Mouse (Mus musculus): ENCODE measurements around the gene Mapk10. TPM values are rescaled to one million over a fixed set of nuclear protein-coding genes. Genes with fewer than 3 reads are reported as not detected.

Gene Mapk10
- polyA plus RNA-seq, 1 experiment: not detected

DNA sequence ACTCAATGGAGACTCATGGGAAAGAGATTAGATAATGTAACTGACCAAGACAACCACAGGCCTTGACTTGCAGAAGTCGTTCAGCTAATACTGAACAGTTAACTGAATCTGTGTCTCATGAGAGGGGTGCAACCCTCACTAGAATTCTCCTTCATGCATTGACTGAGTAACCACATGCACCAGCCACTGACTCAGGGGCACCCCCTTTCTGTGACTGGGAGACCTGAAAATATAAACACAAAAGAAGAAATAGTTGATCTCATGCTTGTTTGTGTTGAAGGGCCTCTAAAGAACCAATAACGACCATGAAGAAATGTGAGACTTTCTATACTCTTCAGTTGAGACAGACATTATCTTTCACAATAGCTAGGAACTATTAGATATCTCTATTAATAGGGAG, 10.9 kb upstream of the Mapk10 start:
- H3K27ac ChIP-seq (ENCODE audit: insufficient read depth, low read length): no peak overlapping the region
- no peaks in the 10 kb centered on the region for H3K36me3 ChIP-seq (ENCODE audit: control insufficient read depth, insufficient read depth, low read length, poor library complexity, severe bottlenecking)
- no peaks in the 10 kb centered on the region for H3K4me1 ChIP-seq (ENCODE audit: control insufficient read depth, insufficient read depth, low read length)
- H3K9ac ChIP-seq (ENCODE audit: low read depth, poor library complexity, severe bottlenecking): no peak overlapping the region
- H3K27me3 ChIP-seq (ENCODE audit: control insufficient read depth, insufficient read depth, low read length, poor library complexity, severe bottlenecking): no peaks in the 10 kb centered on the region
- no peaks in the 10 kb centered on the region for H3K9me3 ChIP-seq (replicated peaks; ENCODE audit: control insufficient read depth, insufficient read depth, low read length, poor library complexity, severe bottlenecking)
- H3K4me3 ChIP-seq (ENCODE audit: low read depth, low read length): no peak overlapping the region
- TF ChIP-seq EP300 (IDR thresholded peaks at IDR 0.05; ENCODE audit: insufficient read depth, low read depth, low read length) (no peak), CTCF (IDR thresholded peaks at IDR 0.05; ENCODE audit: low read depth, low read length) (no peak), POLR2A (IDR thresholded peaks at IDR 0.05; ENCODE audit: insufficient read depth, low read length) (no peak)

DNA sequence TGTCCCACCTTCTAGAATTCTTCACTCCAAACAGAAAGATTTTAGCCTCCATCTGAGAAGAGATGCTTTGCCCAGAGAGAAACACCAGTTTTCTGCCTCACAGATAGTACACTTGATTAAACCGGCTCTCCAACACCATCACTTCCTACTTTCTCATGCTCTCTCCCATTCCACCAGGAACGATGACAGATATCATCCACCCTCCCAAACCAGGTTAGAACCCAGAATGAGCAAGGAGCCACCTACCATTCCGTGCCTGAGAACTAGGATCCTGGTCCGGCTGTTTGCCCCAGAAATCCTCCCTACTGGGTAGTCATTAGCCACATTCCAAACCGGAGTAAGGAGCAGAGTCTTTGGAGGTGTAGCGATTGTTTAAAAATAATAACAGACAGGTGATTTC, 490 bp downstream of the Mapk10 start:
- H3K9ac ChIP-seq (ENCODE audit: low read depth, poor library complexity, severe bottlenecking): no peak overlapping the region
- H3K27ac ChIP-seq (ENCODE audit: insufficient read depth, low read length): no peak overlapping the region
- no peaks in the 10 kb centered on the region for H3K9me3 ChIP-seq (replicated peaks; ENCODE audit: control insufficient read depth, insufficient read depth, low read length, poor library complexity, severe bottlenecking)
- no peak for TF ChIP-seq POLR2A (IDR thresholded peaks at IDR 0.05; ENCODE audit: insufficient read depth, low read length)
- TF ChIP-seq EP300 (IDR thresholded peaks at IDR 0.05; ENCODE audit: insufficient read depth, low read depth, low read length): no peak
- TF ChIP-seq CTCF (IDR thresholded peaks at IDR 0.05; ENCODE audit: low read depth, low read length): no peak
- H3K36me3 ChIP-seq (ENCODE audit: control insufficient read depth, insufficient read depth, low read length, poor library complexity, severe bottlenecking): no peaks in the 10 kb centered on the region
- no peaks in the 10 kb centered on the region for H3K27me3 ChIP-seq (ENCODE audit: control insufficient read depth, insufficient read depth, low read length, poor library complexity, severe bottlenecking)
- no peaks in the 10 kb centered on the region for H3K4me1 ChIP-seq (ENCODE audit: control insufficient read depth, insufficient read depth, low read length)
- no peak overlapping the region for H3K4me3 ChIP-seq (ENCODE audit: low read depth, low read length)

DNA sequence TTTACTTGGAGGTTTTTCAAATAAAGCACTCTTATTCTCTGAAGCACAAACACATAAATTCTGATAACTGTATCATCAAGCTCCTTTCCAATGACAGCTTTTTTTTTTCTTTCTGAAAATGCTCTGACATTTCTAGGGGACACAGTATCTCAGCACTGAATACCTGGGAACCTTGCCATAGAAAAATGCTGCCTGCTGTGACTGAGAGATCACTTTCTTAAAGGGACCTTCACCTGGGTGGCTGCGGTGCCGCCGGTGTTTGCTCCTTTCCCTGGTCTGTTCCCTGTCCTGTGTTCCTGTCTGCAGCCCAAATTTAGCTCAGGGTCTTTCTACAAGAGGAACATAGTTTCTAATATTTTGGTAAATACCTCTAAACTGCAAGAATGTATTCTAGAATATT, 1.1 kb downstream of the Mapk10 start:
- no peaks in the 10 kb centered on the region for H3K27me3 ChIP-seq (ENCODE audit: control insufficient read depth, insufficient read depth, low read length, poor library complexity, severe bottlenecking)
- no peaks in the 10 kb centered on the region for H3K9me3 ChIP-seq (replicated peaks; ENCODE audit: control insufficient read depth, insufficient read depth, low read length, poor library complexity, severe bottlenecking)
- H3K4me3 ChIP-seq (ENCODE audit: low read depth, low read length): no peak overlapping the region
- H3K9ac ChIP-seq (ENCODE audit: low read depth, poor library complexity, severe bottlenecking): no peak overlapping the region
- no peak overlapping the region for H3K27ac ChIP-seq (ENCODE audit: insufficient read depth, low read length)
- TF ChIP-seq CTCF (IDR thresholded peaks at IDR 0.05; ENCODE audit: low read depth, low read length): no peak
- no peak for TF ChIP-seq EP300 (IDR thresholded peaks at IDR 0.05; ENCODE audit: insufficient read depth, low read depth, low read length)
- TF ChIP-seq POLR2A (IDR thresholded peaks at IDR 0.05; ENCODE audit: insufficient read depth, low read length): no peak
- no peaks in the 10 kb centered on the region for H3K4me1 ChIP-seq (ENCODE audit: control insufficient read depth, insufficient read depth, low read length)
- no peaks in the 10 kb centered on the region for H3K36me3 ChIP-seq (ENCODE audit: control insufficient read depth, insufficient read depth, low read length, poor library complexity, severe bottlenecking)

DNA sequence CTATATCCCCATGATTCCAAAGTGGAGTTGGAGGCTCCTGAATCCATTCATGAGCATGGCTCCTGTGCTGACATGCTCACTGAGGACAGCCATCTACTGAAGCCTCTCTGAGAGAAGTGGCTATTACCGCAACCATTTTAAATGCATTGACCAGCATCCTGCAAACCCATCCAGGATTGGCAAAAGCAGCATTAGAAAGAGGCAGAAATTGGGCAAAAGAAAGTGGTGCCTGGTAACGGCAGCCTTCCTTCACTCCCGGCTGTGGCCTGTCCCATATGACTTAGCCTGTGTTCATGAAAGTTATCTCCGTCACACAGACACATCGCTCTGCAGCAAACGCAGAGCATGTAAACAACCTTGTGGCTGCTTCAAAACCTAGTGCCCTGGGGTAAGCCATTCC, 1.6 kb downstream of the Mapk10 start:
- Histone ChIP-seq H3K27ac (ENCODE audit: insufficient read depth, low read length) (no peak overlapping the region), H3K9ac (ENCODE audit: low read depth, poor library complexity, severe bottlenecking) (no peak overlapping the region), H3K4me1 (ENCODE audit: control insufficient read depth, insufficient read depth, low read length) (no peaks in the 10 kb centered on the region), H3K27me3 (ENCODE audit: control insufficient read depth, insufficient read depth, low read length, poor library complexity, severe bottlenecking) (no peaks in the 10 kb centered on the region), H3K36me3 (ENCODE audit: control insufficient read depth, insufficient read depth, low read length, poor library complexity, severe bottlenecking) (no peaks in the 10 kb centered on the region), H3K9me3 (replicated peaks; ENCODE audit: control insufficient read depth, insufficient read depth, low read length, poor library complexity, severe bottlenecking) (no peaks in the 10 kb centered on the region), H3K4me3 (ENCODE audit: low read depth, low read length) (no peak overlapping the region)
- TF ChIP-seq CTCF (IDR thresholded peaks at IDR 0.05; ENCODE audit: low read depth, low read length) (no peak), POLR2A (IDR thresholded peaks at IDR 0.05; ENCODE audit: insufficient read depth, low read length) (no peak), EP300 (IDR thresholded peaks at IDR 0.05; ENCODE audit: insufficient read depth, low read depth, low read length) (no peak)

DNA sequence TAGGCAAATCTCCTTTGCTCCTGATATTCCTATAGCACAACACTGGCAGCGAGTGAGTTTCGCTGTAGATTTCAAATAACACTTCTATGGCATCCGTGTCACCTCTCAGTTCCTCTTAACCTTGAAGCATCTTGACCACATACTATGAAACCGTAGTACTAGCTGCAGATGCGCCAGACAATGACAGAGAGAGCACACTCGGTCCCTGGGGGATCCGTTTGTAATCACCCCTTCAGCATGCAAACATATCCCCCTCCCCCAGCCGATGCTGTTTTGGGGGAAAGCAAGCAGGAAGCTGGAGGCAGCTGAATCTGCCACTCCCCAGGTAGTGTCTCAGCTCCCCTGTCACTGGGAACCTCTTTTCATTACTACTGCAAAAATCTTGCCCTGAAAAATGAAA, 2.3 kb downstream of the Mapk10 start:
- no peaks in the 10 kb centered on the region for H3K4me1 ChIP-seq (ENCODE audit: control insufficient read depth, insufficient read depth, low read length)
- H3K27ac ChIP-seq (ENCODE audit: insufficient read depth, low read length): no peak overlapping the region
- TF ChIP-seq POLR2A (IDR thresholded peaks at IDR 0.05; ENCODE audit: insufficient read depth, low read length) (no peak), CTCF (IDR thresholded peaks at IDR 0.05; ENCODE audit: low read depth, low read length) (no peak), EP300 (IDR thresholded peaks at IDR 0.05; ENCODE audit: insufficient read depth, low read depth, low read length) (no peak)
- H3K9ac ChIP-seq (ENCODE audit: low read depth, poor library complexity, severe bottlenecking): no peak overlapping the region
- H3K27me3 ChIP-seq (ENCODE audit: control insufficient read depth, insufficient read depth, low read length, poor library complexity, severe bottlenecking): no peaks in the 10 kb centered on the region
- H3K36me3 ChIP-seq (ENCODE audit: control insufficient read depth, insufficient read depth, low read length, poor library complexity, severe bottlenecking): no peaks in the 10 kb centered on the region
- no peaks in the 10 kb centered on the region for H3K9me3 ChIP-seq (replicated peaks; ENCODE audit: control insufficient read depth, insufficient read depth, low read length, poor library complexity, severe bottlenecking)
- H3K4me3 ChIP-seq (ENCODE audit: low read depth, low read length): no peak overlapping the region

DNA sequence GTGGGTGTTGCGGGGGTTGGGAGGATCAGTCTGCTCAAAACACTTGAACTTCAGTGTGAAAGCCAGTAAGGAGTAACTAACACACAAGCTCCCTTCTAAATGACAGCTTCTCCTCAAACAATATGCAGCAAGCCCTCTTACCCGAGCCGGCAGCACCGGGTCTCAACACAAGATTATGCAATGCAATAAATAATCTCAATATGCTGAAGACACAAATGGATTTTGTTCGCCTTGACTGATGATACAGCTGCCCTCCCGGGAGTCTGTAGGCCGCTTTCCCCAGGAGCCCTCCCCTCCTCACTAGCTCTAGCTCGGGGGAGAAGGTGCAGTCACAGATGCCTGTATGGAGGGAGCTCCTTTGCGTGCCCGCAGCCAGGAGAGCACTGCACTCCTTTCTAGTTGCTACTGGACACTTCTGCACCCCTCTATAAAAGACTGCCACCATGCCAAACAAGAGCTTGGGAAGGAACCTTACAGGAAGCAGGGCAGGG, 3.1 kb downstream of the Mapk10 start:
- Histone ChIP-seq H3K4me3 (ENCODE audit: low read depth, low read length) (no peak overlapping the region), H3K9me3 (replicated peaks; ENCODE audit: control insufficient read depth, insufficient read depth, low read length, poor library complexity, severe bottlenecking) (no peaks in the 10 kb centered on the region), H3K36me3 (ENCODE audit: control insufficient read depth, insufficient read depth, low read length, poor library complexity, severe bottlenecking) (no peaks in the 10 kb centered on the region), H3K9ac (ENCODE audit: low read depth, poor library complexity, severe bottlenecking) (no peak overlapping the region), H3K27me3 (ENCODE audit: control insufficient read depth, insufficient read depth, low read length, poor library complexity, severe bottlenecking) (no peaks in the 10 kb centered on the region), H3K27ac (ENCODE audit: insufficient read depth, low read length) (no peak overlapping the region), H3K4me1 (ENCODE audit: control insufficient read depth, insufficient read depth, low read length) (no peaks in the 10 kb centered on the region)
- TF ChIP-seq POLR2A (IDR thresholded peaks at IDR 0.05; ENCODE audit: insufficient read depth, low read length) (no peak), EP300 (IDR thresholded peaks at IDR 0.05; ENCODE audit: insufficient read depth, low read depth, low read length) (no peak), CTCF (IDR thresholded peaks at IDR 0.05; ENCODE audit: low read depth, low read length) (no peak)
